Mouse (Mus musculus): ENCODE data around the gene Serpini1.

GRCm38 (mm10) chr3:75682881-75683280 is 125.5 kb downstream of the Serpini1 start:
- no peak for TF ChIP-seq POLR2A (IDR thresholded peaks at IDR 0.05; ENCODE audit: control insufficient read depth, low read depth, low read length)
- no peak for TF ChIP-seq CTCF (IDR thresholded peaks at IDR 0.05; ENCODE audit: control insufficient read depth, insufficient read depth, insufficient replicate concordance, low read depth, low read length)

Measured in testis, adult 2 months (tissue).